Mouse (Mus musculus) neural tube, embryonic 12.5 days (tissue): ENCODE data around the gene Spock2. TPM values are rescaled to one million over a fixed set of nuclear protein-coding genes. Genes with fewer than 3 reads are reported as not detected.

ENCODE experiments used
- ATAC-seq: fragments of 200-750 bp; cut with Nextera tagmentation; 2 replicates; pipeline ENCODE4 v1.8.0; 2017; ENCODE audit warnings: low read depth, mild to moderate bottlenecking, moderate TSS enrichment, moderate library complexity; ENCODE audit not compliant: low FRiP score
- H3K27ac ChIP-seq: fragments of 300-500 bp; sonication (generic); 2 replicates; pipeline ENCODE4 v1.5.1; 2016
- H3K27me3 ChIP-seq: fragments of 300-500 bp; sonication (generic); replicated peaks from 2 replicates; pipeline ENCODE4 v1.6.1; 2016; ENCODE audit warnings: mild to moderate bottlenecking
- H3K36me3 ChIP-seq: fragments of 300-500 bp; sonication (generic); 2 replicates; pipeline ENCODE4 v1.6.1; 2016; ENCODE audit warnings: mild to moderate bottlenecking
- H3K4me1 ChIP-seq: fragments of 300-500 bp; sonication (generic); 2 replicates; pipeline ENCODE4 v1.6.1; 2016
- H3K4me2 ChIP-seq: fragments of 300-500 bp; sonication (generic); replicated peaks from 2 replicates; pipeline ENCODE4 v1.6.1; 2016; ENCODE audit warnings: mild to moderate bottlenecking
- H3K4me3 ChIP-seq: fragments of 300-500 bp; sonication (generic); 2 replicates; pipeline ENCODE4 v1.5.1; 2016
- H3K9ac ChIP-seq: fragments of 300-500 bp; sonication (generic); 2 replicates; pipeline ENCODE4 v1.6.1; 2016; ENCODE audit warnings: mild to moderate bottlenecking
- H3K9me3 ChIP-seq: fragments of 300-500 bp; sonication (generic); 2 replicates; pipeline ENCODE4 v1.6.1; 2016; ENCODE audit warnings: mild to moderate bottlenecking
- WGBS: fragments of 180-500 bp; shearing (Covaris S2); methylation state at CpG from one replicate; pipeline ENCODE4 v1.1.7; 2016; 5-methylcytosine and 5-hydroxymethylcytosine counted together
- polyA plus RNA-seq: library from polyadenylated mRNA; unstranded; fragments of >200 nt; fragmentation: Nextera tagmentation; extraction: Ambion mirVana; gene quantifications from 2 replicates; pipeline ENCODE4 v1.2.1, GENCODE M21; 2016

Gene Spock2
- polyA plus RNA-seq, 1 experiment from 2014 or later, result 74.6 TPM

DNA sequence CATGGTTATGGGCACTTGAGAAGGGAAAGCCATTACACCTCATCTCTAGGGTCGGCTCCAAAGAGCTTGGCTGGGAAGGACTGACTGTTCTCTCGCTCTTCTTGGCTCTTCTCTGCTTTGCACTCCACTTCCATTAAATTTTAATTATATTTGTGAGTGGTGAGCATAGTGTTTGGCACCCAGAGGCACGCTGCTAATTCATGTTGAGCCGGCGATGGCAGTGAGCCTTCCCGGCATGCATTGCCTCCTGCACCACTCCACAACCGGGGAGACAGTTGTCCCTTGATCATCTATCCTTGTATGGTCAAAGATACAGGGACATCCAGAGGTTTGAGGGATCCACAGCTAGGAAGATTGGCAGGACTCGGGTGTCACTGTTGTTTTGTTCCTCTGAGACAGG lies 4.0 kb downstream of the Spock2 start:
- H3K27me3 ChIP-seq, result peaks cover 16% of the 10 kb centered on the region
- H3K9me3 ChIP-seq, result no peaks in the 10 kb centered on the region
- 78% methylated on average over 8 of the region's 8 CpGs for WGBS
- no peak for ATAC-seq
- peaks cover 43% of the 10 kb centered on the region for H3K4me1 ChIP-seq
- no peak overlapping the region for H3K9ac ChIP-seq
- H3K27ac ChIP-seq, result no peak overlapping the region
- H3K36me3 ChIP-seq, result no peaks in the 10 kb centered on the region
- 0 out of 2 replicates have a peak overlapping the region, but pooled peaks have one; percentile 24 for H3K4me2 ChIP-seq
- no peak overlapping the region for H3K4me3 ChIP-seq

DNA sequence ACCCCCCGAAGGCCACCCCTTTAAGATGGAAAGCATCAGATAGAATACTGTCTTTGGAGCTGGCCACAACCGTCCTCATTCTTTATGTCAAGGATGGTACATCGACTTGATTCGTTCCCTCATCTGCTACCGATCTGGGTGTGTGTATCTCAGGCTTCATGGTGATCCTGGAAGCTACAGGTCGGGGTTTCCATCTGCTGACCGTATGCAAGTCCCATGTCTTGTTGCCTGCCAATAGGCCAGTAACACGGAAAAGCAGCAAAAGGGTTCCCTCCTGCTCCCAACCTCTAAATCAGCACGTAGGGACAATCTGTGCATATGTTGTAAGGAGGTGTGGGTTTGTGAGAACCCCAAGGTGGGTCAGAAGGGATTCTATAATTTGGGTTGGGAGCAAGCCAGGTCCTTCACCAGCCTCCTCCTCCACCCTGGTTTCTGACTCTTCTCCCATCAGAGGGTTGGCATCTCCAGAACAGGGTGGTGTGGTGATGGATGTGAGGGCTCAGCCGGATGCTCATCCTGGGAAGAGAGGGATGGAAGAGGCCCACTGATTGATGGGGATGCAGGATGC lies 5.0 kb downstream of the Spock2 start:
- WGBS, result 92% methylated on average over 10 of the region's 10 CpGs
- Histone ChIP-seq H3K4me1 (peaks cover 45% of the 10 kb centered on the region), H3K9me3 (no peaks in the 10 kb centered on the region), H3K27me3 (peaks cover 16% of the 10 kb centered on the region), H3K4me3 (no peak overlapping the region), H3K27ac (no peak overlapping the region), H3K9ac (no peak overlapping the region), H3K36me3 (no peaks in the 10 kb centered on the region), H3K4me2 (no peak overlapping the region)
- no peak for ATAC-seq

DNA sequence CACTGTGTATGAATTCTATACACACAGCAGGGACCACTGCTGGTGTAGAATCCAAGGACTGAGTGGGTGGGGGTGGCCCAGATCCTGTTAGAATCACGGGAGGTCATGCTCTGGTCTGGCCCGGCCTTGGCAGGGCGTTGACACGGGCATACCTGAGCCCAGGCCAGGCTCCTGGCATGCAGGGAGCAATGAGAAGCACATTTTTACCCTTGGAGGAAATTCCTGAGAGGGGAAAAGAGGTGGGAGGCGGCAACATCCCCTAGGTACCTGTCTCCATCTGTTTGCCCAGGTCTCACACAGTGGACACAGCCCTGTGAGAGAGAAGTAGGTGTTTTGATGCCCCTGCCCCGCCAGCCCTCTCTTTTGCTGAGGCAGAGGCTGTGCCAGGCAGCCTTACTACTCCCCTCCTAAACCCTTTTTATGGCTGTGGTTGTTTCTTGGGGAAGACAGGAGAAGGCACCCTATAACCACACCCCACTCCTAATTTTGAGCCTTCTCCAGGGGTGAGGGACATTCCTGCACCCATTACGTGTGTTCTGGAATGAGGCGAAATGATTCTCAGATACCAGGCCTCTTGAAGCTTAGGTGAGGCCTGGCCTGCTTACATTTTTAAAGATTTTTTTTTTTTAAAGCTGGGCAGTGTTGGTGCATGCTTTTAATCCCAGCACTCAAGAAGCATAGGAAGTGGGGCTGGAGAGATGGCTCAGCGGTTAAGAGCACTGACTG lies 8.1 kb downstream of the Spock2 start:
- Histone ChIP-seq H3K27ac (no peak overlapping the region), H3K4me2 (no peak overlapping the region), H3K9ac (no peak overlapping the region), H3K27me3 (no peaks in the 10 kb centered on the region), H3K4me3 (no peak overlapping the region), H3K9me3 (no peaks in the 10 kb centered on the region), H3K4me1 (peaks cover 46% of the 10 kb centered on the region), H3K36me3 (no peaks in the 10 kb centered on the region)
- 91% methylated on average over 9 of the region's 9 CpGs for WGBS
- ATAC-seq, result no peak

DNA sequence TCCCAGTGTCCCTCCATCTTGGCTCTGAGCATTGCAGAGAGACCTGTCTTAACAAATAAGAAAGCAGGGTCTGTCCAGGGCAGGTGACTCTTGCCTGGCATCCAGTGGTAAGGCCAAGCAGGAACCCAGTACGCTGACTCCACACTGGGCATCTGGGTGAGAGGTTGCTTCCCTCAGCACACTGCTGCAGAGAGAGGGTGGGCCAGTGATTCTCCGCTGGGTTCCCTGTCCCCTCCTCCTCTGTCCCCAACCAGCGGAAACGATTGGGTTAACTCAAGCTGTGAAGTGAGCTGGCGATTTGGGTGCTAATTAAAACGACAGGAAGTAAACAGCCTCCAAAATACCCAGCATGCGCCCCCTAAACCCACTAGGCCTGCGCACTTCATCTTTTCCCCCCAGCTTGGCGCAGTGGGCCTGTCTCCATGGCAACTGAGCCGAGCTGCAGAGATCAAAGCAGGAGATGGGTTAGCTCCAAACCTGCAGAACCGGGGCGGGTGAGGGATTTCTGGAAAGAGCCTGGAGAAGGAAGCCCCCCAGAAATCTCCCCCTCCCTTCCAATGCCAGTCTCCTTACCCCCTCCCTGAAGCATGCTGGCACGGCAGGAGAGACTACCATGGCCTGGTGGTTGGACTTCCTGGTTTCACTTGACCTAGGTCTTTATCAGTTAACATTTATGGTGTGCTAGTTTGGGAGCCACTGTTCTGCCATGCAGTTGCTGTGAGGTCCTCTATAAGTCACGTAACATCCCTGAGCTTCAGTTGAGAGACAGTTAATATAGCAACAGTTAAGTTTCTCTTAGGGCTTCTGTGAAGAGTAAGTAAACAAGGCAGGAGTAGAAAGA lies 9.5 kb downstream of the Spock2 start:
- Histone ChIP-seq H3K4me1 (peaks cover 44% of the 10 kb centered on the region), H3K4me2 (peak overlapping the region; percentile 53), H3K36me3 (no peaks in the 10 kb centered on the region), H3K27me3 (no peaks in the 10 kb centered on the region), H3K4me3 (no peak overlapping the region; the same call in 1 of the 2 replicates), H3K9ac (0 out of 2 replicates have a peak overlapping the region, but pooled peaks have one; percentile 17), H3K27ac (0 out of 2 replicates have a peak overlapping the region, but pooled peaks have one; percentile 7), H3K9me3 (no peaks in the 10 kb centered on the region)
- 3% methylated on average over 14 of the region's 14 CpGs for WGBS
- peak; percentile 81 for ATAC-seq

DNA sequence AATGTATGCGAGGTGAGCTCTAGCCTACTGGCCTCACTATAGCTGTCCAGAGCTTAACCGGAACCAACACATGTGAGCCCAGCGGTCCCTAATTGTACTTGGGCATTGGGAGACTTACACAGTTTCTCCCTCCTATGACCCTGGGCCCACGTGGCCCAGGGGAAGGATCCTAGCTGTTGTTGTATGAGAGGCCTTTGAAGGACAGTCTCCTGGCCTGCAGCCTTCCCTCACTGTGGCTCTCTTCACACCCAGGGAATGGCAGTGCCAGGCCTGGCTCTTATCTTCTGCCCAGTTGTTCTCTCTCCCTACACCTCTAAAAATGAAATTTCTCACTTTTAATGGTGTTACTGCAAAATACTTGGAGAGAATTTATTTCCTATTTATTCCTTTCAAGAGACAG lies 11.0 kb downstream of the Spock2 start:
- Histone ChIP-seq H3K4me3 (no peak overlapping the region), H3K4me1 (peaks cover 40% of the 10 kb centered on the region), H3K4me2 (no peak overlapping the region), H3K9ac (no peak overlapping the region), H3K27me3 (no peaks in the 10 kb centered on the region), H3K27ac (no peak overlapping the region), H3K9me3 (no peaks in the 10 kb centered on the region), H3K36me3 (peaks cover 6% of the 10 kb centered on the region; the same call in 1 of the 2 replicates)
- 43% methylated on average over 4 of the region's 4 CpGs for WGBS
- no peak for ATAC-seq

DNA sequence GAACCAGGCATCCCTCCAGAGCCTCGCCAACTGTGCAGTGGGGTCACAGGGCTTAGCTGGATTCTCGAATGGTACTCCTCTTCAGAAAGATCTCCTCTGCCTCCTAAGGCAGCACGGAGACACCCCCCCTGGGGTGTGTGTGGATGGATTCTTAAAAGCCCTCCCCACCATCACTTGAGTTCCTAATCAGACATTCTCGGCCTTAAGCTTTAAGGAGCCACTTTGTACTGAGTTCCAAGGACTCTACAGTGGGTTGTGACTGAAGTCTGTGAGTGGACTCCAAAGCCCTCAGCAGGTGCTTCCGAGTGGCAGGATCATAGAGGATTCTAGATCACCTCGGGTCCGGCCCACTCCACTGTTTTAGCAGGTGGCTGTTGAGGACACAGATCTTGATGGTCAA lies 12.4 kb downstream of the Spock2 start:
- Histone ChIP-seq H3K27me3 (no peaks in the 10 kb centered on the region), H3K27ac (no peak overlapping the region), H3K36me3 (peaks cover 6% of the 10 kb centered on the region; the same call in 1 of the 2 replicates), H3K4me2 (no peak overlapping the region), H3K4me3 (no peak overlapping the region), H3K9ac (no peak overlapping the region), H3K9me3 (no peaks in the 10 kb centered on the region), H3K4me1 (peaks cover 40% of the 10 kb centered on the region)
- WGBS, result 73% methylated on average over 7 of the region's 7 CpGs
- ATAC-seq, result no peak

DNA sequence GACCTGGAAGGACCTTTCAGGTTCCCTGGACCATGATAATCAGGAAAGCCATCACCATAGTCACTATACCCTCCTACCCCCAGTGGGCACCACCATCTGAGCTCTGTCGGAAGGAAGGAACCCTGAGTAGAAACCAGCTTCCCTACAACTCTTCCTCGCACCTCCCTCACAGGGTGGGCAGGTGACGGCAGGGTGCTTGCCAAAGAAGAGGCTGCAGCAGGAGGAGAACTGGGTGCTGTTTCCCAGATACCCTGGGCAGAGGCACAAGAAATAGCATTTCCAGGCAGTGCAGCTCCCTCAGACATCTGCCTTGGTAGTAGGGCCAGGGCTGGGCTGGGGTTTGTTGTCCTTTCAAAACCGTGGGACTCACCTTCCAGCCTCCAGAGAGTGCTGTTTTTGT lies 14.6 kb downstream of the Spock2 start:
- Histone ChIP-seq H3K9ac (no peak overlapping the region), H3K27me3 (no peaks in the 10 kb centered on the region), H3K9me3 (no peaks in the 10 kb centered on the region), H3K36me3 (peaks cover 14% of the 10 kb centered on the region), H3K4me2 (no peak overlapping the region), H3K4me1 (peaks cover 29% of the 10 kb centered on the region), H3K27ac (no peak overlapping the region), H3K4me3 (no peak overlapping the region)
- WGBS, result 88% methylated on average over 4 of the region's 4 CpGs
- ATAC-seq, result no peak

DNA sequence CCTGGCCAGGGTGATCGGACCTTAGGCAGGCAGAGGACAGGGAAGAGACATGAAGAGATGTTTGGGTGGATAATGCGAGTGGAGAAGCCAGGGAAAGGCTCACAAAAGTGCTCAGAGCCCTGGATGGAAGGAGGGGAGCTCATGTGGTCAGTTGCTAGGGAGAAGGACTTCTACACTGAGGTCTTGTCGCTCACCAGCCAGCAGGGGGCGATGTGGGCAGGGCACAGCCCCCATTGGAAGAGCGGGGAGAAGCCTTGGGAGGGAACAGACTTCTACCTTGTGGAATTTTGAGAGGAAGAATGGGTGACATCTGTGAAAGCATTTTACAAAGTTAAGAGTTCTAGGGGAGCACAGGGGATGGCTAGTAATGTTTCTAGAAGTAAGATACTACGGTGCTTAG lies 18.1 kb downstream of the Spock2 start:
- Histone ChIP-seq H3K4me2 (no peak overlapping the region), H3K4me3 (no peak overlapping the region), H3K4me1 (no peaks in the 10 kb centered on the region), H3K36me3 (peaks cover 37% of the 10 kb centered on the region), H3K9ac (no peak overlapping the region), H3K27me3 (no peaks in the 10 kb centered on the region), H3K9me3 (no peaks in the 10 kb centered on the region), H3K27ac (no peak overlapping the region)
- 69% methylated on average over 6 of the region's 6 CpGs for WGBS
- ATAC-seq, result no peak

DNA sequence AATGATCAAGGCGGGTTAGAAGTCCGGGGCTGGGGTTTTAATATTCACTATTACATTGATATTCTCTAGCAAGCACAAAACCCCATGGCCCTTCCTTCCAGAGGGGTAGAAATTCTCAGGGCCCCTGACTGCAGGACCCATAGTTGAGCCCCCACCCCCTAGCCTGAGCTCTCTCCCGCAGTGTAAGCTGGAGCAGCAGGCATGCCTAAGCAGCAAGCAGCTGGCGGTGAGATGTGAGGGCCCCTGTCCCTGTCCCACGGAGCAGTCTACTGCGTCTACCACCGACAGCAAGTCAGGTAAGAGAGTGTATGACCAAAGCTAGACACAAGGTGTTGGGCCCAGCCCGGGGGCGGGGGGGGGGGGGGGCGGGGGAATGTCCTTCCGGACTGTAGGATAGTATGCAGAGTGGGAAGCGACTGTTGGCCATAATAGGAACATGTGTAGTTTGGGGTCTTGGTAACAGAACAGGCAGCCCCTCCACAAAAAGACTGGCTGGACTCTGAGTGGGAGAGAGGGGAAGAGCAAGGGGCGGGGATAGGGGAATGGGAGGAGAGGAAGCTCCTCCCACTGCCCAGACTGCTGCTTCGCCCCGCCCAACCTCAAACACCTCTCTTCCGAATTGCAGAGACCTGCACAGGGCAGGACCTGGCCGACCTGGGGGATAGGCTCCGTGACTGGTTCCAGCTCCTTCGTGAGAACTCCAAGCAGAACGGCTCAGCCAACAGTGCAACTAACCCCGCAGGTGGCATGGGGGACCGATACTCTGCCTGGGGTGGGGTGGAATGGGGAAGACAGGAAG lies 19.7 kb downstream of the Spock2 start:
- no peak overlapping the region for H3K9ac ChIP-seq
- no peaks in the 10 kb centered on the region for H3K4me1 ChIP-seq
- no peak for ATAC-seq
- H3K9me3 ChIP-seq, result no peaks in the 10 kb centered on the region
- no peaks in the 10 kb centered on the region for H3K27me3 ChIP-seq
- peaks cover 52% of the 10 kb centered on the region for H3K36me3 ChIP-seq
- H3K4me2 ChIP-seq, result 0 out of 2 replicates have a peak overlapping the region, but pooled peaks have one; percentile 16
- H3K4me3 ChIP-seq, result no peak overlapping the region
- no peak overlapping the region for H3K27ac ChIP-seq
- 26% methylated on average over 22 of the region's 22 CpGs for WGBS

DNA sequence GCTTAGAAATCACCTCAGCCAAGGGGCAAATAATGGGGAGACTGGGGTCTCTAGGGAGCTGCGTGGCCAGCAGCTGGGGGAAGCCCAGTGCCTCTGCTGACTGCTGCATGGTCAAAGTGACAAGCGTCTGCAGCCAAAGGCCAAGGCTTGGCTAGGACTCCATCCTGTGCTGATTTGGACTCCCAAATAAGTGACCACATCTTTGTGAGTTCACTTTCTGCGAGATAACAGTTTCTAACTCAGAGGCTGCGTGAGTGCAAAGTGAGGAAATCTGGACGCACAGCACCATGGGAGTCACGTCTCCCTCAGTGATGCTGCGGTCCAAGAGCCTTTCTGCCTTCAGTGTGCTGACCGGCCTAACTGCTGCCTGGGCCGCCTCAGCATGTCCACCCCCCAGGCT lies 22.3 kb downstream of the Spock2 start:
- no peaks in the 10 kb centered on the region for H3K27me3 ChIP-seq
- H3K4me2 ChIP-seq, result no peak overlapping the region
- no peaks in the 10 kb centered on the region for H3K4me1 ChIP-seq
- H3K4me3 ChIP-seq, result no peak overlapping the region
- peaks cover 54% of the 10 kb centered on the region for H3K36me3 ChIP-seq
- WGBS, result 91% methylated on average over 9 of the region's 9 CpGs
- H3K27ac ChIP-seq, result no peak overlapping the region
- no peak for ATAC-seq
- no peak overlapping the region for H3K9ac ChIP-seq
- H3K9me3 ChIP-seq, result no peaks in the 10 kb centered on the region

DNA sequence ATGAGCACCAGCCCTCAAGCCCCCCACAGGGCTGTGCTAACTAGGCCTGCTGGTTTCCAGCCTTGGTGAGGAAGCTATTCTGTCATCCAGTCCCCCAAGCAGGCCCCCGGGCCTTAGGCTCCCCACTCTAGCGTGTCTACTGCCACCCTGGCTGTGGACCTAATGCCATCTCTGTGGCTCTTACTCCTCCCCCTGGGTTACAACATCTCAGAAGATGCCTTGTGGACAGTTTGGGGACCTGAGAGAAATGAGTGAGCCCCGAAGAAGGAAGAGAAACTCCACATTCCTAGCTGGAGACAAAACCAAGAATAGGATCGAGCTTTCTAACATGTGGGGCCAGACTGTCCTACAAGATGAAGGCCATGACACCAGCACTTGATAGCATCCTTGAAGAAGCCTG lies 24.5 kb downstream of the Spock2 start:
- 90% methylated on average over 4 of the region's 4 CpGs for whole genome bisulfite sequencing
- ATAC-seq, result no peak
- H3K4me2 ChIP-seq, result no peak overlapping the region
- no peaks in the 10 kb centered on the region for H3K9me3 ChIP-seq
- no peak overlapping the region for H3K27ac ChIP-seq
- H3K36me3 ChIP-seq, result peaks cover 45% of the 10 kb centered on the region
- no peak overlapping the region for H3K4me3 ChIP-seq
- H3K4me1 ChIP-seq, result no peaks in the 10 kb centered on the region; the same call in 1 of the 2 replicates
- no peak overlapping the region for H3K9ac ChIP-seq
- no peaks in the 10 kb centered on the region for H3K27me3 ChIP-seq
